Mouse (Mus musculus) myocyte (in vitro differentiated cells): ENCODE measurements at regions not wholly inside any gene's neighbourhood (a gene's known extent, or its start where the extent isn't known, plus 50 kb on each side); places are given as distances from the start of the nearest gene placed in this dataset.
"Not testable (repeated sequence)": the region's sequence is repeated elsewhere in the genome, so short reads cannot be mapped to it uniquely, and the experiment has no call there.

ENCODE experiments used
- H3K27me3 ChIP-seq: one replicate; pipeline ENCODE4 v1.6.1; 2011; ENCODE audit not compliant: control insufficient read depth, insufficient read depth, insufficient read length
- H3K36me3 ChIP-seq: one replicate; pipeline ENCODE4 v1.6.1; 2011; ENCODE audit not compliant: control insufficient read depth, insufficient read depth
- H3K4me2 ChIP-seq: one replicate; pipeline ENCODE4 v1.6.1; 2011; ENCODE audit warnings: low read depth, control low read depth
- H3K4me3 ChIP-seq: one replicate; pipeline ENCODE4 v1.5.1; 2011; ENCODE audit warnings: mild to moderate bottlenecking, control low read depth, moderate library complexity
- H3K79me2 ChIP-seq: one replicate; pipeline ENCODE4 v1.6.1; 2011; ENCODE audit not compliant: control insufficient read depth, insufficient read depth
- H3ac ChIP-seq: one replicate; pipeline ENCODE4 v1.6.1; 2011; ENCODE audit not compliant: control insufficient read depth, insufficient read length
- CEBPB ChIP-seq: IDR thresholded peaks from 2 replicates; pipeline ENCODE4 v1.6.1; 2011; ENCODE audit warnings: mild to moderate bottlenecking, moderate library complexity; ENCODE audit not compliant: poor library complexity, insufficient read depth, severe bottlenecking
- E2F4 ChIP-seq: IDR thresholded peaks from one replicate; pipeline ENCODE4 v1.6.1; 2011; ENCODE audit warnings: mild to moderate bottlenecking, control low read depth, moderate library complexity; ENCODE audit not compliant: insufficient read depth
- MAX ChIP-seq: IDR thresholded peaks from one replicate; pipeline ENCODE4 v1.6.1; 2011; ENCODE audit warnings: low read depth, mild to moderate bottlenecking, control low read depth
- MYOD1 ChIP-seq, 3 experiments: IDR thresholded peaks; one replicate each; pipeline ENCODE4 v1.6.1; 2011; ENCODE audit warnings: control low read depth in 2 of 3, low read depth in 2 of 3, mild to moderate bottlenecking in 2 of 3, moderate library complexity in 1 of 3; ENCODE audit not compliant: insufficient read length in 2 of 3, control insufficient read depth in 1 of 3
- MYOG ChIP-seq, 3 experiments: IDR thresholded peaks; one replicate each; pipeline ENCODE4 v1.6.1; 2011; ENCODE audit warnings: control low read depth in 2 of 3, low read depth in 2 of 3, mild to moderate bottlenecking in 2 of 3; ENCODE audit not compliant: insufficient read length in 2 of 3, control insufficient read depth in 1 of 3, insufficient read depth in 1 of 3
- POLR2A ChIP-seq: IDR thresholded peaks from one replicate; pipeline ENCODE4 v1.6.1; 2011; ENCODE audit warnings: low read depth, mild to moderate bottlenecking, control low read depth, moderate library complexity; ENCODE audit not compliant: insufficient read length
- POLR2AphosphoS2 ChIP-seq: IDR thresholded peaks from one replicate; pipeline ENCODE4 v1.6.1; 2011; ENCODE audit warnings: low read depth, control low read depth; ENCODE audit not compliant: insufficient read length
- REST ChIP-seq: IDR thresholded peaks from one replicate; pipeline ENCODE4 v1.6.1; 2011; ENCODE audit warnings: mild to moderate bottlenecking, control low read depth, moderate library complexity; ENCODE audit not compliant: insufficient read depth, insufficient read length
- SRF ChIP-seq: IDR thresholded peaks from one replicate; pipeline ENCODE4 v1.6.1; 2011; ENCODE audit warnings: low read depth; ENCODE audit not compliant: control insufficient read depth, insufficient read length
- TCF12 ChIP-seq: IDR thresholded peaks from one replicate; pipeline ENCODE4 v1.6.1; 2011; ENCODE audit warnings: mild to moderate bottlenecking, control low read depth; ENCODE audit not compliant: poor library complexity, insufficient read depth, severe bottlenecking
- TCF3 ChIP-seq: IDR thresholded peaks from one replicate; pipeline ENCODE4 v1.6.1; 2011; ENCODE audit warnings: low read depth, control low read depth; ENCODE audit not compliant: insufficient read length
- USF1 ChIP-seq: IDR thresholded peaks from one replicate; pipeline ENCODE4 v1.6.1; 2011; ENCODE audit warnings: low read depth, mild to moderate bottlenecking, control low read depth, moderate library complexity

DNA sequence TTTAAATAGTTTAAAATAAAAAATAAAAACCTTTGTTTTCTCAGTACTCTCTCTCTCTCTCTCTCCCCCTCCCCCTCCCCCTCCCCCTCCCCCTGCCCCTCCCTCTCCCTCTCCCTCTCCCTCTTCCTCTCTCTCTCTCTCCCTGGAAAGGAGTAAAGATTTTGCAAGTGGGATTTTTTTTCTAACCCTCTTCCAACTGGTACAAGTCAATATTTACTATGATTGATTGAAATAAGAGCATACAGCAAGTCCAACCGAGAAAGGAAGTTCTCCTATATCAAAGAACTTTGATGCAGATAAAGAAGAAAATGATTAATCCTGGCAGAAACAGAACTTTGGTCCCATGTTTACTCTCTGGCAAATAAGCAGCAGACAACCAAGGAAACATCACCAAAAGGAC is 89.0 kb upstream of the Reln start:
- H3K4me3 ChIP-seq: no peak overlapping the region
- H3K27me3 ChIP-seq: no peaks in the 10 kb centered on the region
- no peak for TF ChIP-seq USF1
- TF ChIP-seq E2F4: no peak
- no peak for TF ChIP-seq TCF12
- TF ChIP-seq MAX: no peak
- no peak for TF ChIP-seq POLR2AphosphoS2
- TF ChIP-seq CEBPB: no peak
- TF ChIP-seq MYOG (IDR thresholded peaks at IDR 0.05; ENCODE audit: control insufficient read depth in 1 of 3, insufficient read depth in 1 of 3, insufficient read length in 2 of 3, low read depth in 2 of 3): no peak
- TF ChIP-seq SRF: no peak
- TF ChIP-seq TCF3: no peak
- no peak for TF ChIP-seq POLR2A
- no peak for TF ChIP-seq REST
- TF ChIP-seq MYOD1 (IDR thresholded peaks at IDR 0.05; ENCODE audit: control insufficient read depth in 1 of 3, insufficient read length in 2 of 3, low read depth in 2 of 3): no peak
- no peak overlapping the region for H3K4me2 ChIP-seq
- no peaks in the 10 kb centered on the region for H3K36me3 ChIP-seq
- no peak overlapping the region for H3ac ChIP-seq
- H3K79me2 ChIP-seq: no peaks in the 10 kb centered on the region

DNA sequence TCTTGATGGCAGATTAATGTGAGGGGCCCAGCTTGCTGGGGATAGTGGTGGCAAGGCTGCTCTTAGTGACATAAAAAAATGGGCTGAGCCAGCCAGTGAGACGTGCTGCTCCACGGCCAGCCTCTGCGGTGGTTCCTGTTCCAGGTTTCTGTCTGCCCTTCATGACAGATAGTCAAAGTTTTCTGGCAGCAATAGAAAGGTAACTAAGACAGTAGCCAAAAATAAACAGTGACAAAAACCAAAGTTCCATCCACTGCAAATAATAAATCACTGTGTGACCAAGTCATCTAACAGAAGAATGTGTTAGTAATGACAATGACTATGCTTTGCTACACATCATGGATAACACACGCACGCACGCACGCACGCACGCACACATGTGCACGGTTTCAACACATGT is 87.2 kb upstream of the Reln start:
- no peak overlapping the region for H3K4me3 ChIP-seq
- H3K4me2 ChIP-seq: no peak overlapping the region
- no peaks in the 10 kb centered on the region for H3K27me3 ChIP-seq
- H3K36me3 ChIP-seq: no peaks in the 10 kb centered on the region
- TF ChIP-seq MAX (no peak), CEBPB (no peak), REST (no peak), E2F4 (no peak), MYOG (IDR thresholded peaks at IDR 0.05; ENCODE audit: control insufficient read depth in 1 of 3, insufficient read depth in 1 of 3, insufficient read length in 2 of 3, low read depth in 2 of 3) (no peak), TCF12 (no peak), POLR2A (no peak), USF1 (no peak), MYOD1 (IDR thresholded peaks at IDR 0.05; ENCODE audit: control insufficient read depth in 1 of 3, insufficient read length in 2 of 3, low read depth in 2 of 3) (no peak), TCF3 (no peak), SRF (no peak), POLR2AphosphoS2 (no peak)
- H3ac ChIP-seq: no peak overlapping the region
- H3K79me2 ChIP-seq: no peaks in the 10 kb centered on the region

DNA sequence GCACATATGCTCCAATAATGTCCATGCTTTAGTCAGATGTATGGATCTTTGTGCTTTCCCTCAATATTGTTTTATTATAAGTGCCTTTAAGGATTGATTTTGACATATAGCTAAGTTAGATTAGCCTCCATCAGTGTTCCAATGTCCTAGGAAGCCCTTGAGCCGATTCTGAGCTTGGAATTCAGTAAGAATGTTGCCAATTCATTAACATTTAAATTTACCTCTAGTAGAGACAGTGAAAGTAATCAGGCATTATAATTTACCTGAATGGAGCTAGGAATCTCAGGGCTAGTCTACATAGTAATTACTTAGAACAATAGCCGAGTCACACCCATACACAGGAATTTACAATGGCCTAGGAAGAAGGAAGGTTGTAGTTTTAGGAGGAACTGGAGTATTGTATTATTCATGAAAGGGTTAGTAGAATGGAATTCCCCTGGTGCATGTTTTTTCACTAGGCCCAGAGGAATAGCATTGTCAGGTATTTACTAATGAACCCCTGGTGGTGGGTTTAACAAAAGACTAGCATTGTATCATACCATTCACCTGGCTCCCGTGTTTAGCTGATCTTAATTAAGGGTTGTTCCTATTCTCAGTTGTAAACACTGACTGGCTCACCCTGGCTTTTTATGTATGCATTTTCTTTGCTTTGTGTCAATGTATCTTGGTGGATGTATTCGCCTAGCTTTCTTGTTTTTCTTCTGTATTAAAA is 81.4 kb upstream of the Reln start:
- not testable (repeated sequence) for H3K4me3 ChIP-seq, H3K79me2 ChIP-seq, H3ac ChIP-seq, H3K36me3 ChIP-seq, H3K4me2 ChIP-seq, H3K27me3 ChIP-seq

DNA sequence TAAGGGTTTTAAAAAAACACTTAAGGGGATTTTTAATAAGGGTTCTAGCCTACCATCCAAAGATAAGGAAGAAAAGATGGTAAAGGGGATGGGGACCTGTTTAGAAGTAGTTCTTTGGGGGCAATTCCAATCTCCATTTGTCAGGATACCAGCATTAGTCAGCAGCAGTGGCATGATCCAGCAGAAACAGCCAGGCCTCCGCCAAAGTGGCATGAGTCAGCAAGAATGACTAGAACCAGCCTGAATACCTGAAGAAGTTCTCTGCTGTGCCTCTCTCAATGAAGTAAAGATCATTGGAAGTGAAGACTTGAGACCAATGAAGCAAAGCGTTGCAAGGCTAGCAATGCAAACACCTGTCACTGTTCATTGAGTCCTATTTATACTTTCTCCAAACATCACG is 71.5 kb upstream of the Reln start:
- no peaks in the 10 kb centered on the region for H3K27me3 ChIP-seq
- H3K36me3 ChIP-seq: no peaks in the 10 kb centered on the region
- H3K4me2 ChIP-seq: no peak overlapping the region
- H3K79me2 ChIP-seq: no peaks in the 10 kb centered on the region
- H3K4me3 ChIP-seq: no peak overlapping the region
- H3ac ChIP-seq: no peak overlapping the region
- no peak for TF ChIP-seq MAX
- no peak for TF ChIP-seq SRF
- TF ChIP-seq MYOG (IDR thresholded peaks at IDR 0.05; ENCODE audit: control insufficient read depth in 1 of 3, insufficient read depth in 1 of 3, insufficient read length in 2 of 3, low read depth in 2 of 3): no peak
- no peak for TF ChIP-seq E2F4
- no peak for TF ChIP-seq POLR2AphosphoS2
- TF ChIP-seq REST: no peak
- no peak for TF ChIP-seq CEBPB
- no peak for TF ChIP-seq POLR2A
- TF ChIP-seq USF1: no peak
- no peak for TF ChIP-seq TCF12
- TF ChIP-seq TCF3: no peak
- no peak for TF ChIP-seq MYOD1 (IDR thresholded peaks at IDR 0.05; ENCODE audit: control insufficient read depth in 1 of 3, insufficient read length in 2 of 3, low read depth in 2 of 3)

DNA sequence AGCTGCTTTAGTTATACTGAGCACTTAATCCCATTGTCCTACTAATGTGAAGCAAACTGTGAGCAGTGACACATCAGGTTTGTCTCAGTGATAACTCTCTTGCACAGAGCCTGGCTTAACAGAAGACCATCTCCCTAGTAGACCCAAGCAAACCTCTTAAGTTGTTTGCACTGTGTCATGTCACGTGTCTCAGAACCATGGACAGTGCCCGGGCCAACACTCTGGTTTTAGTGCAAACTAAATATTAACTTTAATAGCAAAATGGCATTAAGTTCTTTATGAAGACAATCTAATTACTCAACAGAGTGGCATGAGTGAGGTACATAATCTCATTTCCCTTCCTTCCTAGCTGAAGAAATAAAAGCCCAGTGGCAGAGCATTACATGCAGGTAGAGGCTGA is 54.6 kb upstream of the Reln start:
- H3K27me3 ChIP-seq: no peaks in the 10 kb centered on the region
- no peaks in the 10 kb centered on the region for H3K36me3 ChIP-seq
- no peak overlapping the region for H3ac ChIP-seq
- peak; percentile 48 for TF ChIP-seq REST
- TF ChIP-seq USF1: no peak
- H3K4me2 ChIP-seq: no peak overlapping the region
- no peak overlapping the region for H3K4me3 ChIP-seq
- no peaks in the 10 kb centered on the region for H3K79me2 ChIP-seq
